Mouse (Mus musculus): Measurements from ENCODE around the gene Dspp.

GRCm38 (mm10) chr5:104144057-104144456 lies 26.5 kb upstream of the Dspp start:
- no peak for TF ChIP-seq CTCF (IDR thresholded peaks at IDR 0.05; ENCODE audit: borderline replicate concordance, control insufficient read depth, extremely low read depth, insufficient read depth, low read length, poor library complexity)
- TF ChIP-seq POLR2A (IDR thresholded peaks at IDR 0.05; ENCODE audit: control insufficient read depth, extremely low read depth, insufficient read depth, low read length, poor library complexity), result no peak
